Mouse (Mus musculus) C2C12 (cell line): ENCODE results near the gene C1qtnf5.

Experiments
- CEBPB ChIP-seq: IDR thresholded peaks from one replicate; pipeline ENCODE4 v1.6.1; 2011; ENCODE audit warnings: low read depth, mild to moderate bottlenecking, control low read depth, moderate library complexity
- CTCF ChIP-seq: IDR thresholded peaks from one replicate; pipeline ENCODE4 v1.5.1; 2011; ENCODE audit not compliant: control insufficient read depth, insufficient read depth, insufficient read length
- FOSL1 ChIP-seq: IDR thresholded peaks from one replicate; pipeline ENCODE4 v1.8.0; 2011; ENCODE audit warnings: mild to moderate bottlenecking, low read length; ENCODE audit not compliant: poor library complexity, insufficient read depth, severe bottlenecking
- MAX ChIP-seq: IDR thresholded peaks from one replicate; pipeline ENCODE4 v1.6.1; 2011; ENCODE audit warnings: mild to moderate bottlenecking, control low read depth
- MYOG ChIP-seq: IDR thresholded peaks from one replicate; pipeline ENCODE4 v1.6.1; 2011; ENCODE audit not compliant: control insufficient read depth, insufficient read length; ENCODE audit errors: extremely low read depth
- USF1 ChIP-seq: IDR thresholded peaks from one replicate; pipeline ENCODE4 v1.6.1; 2011; ENCODE audit warnings: low read depth, mild to moderate bottlenecking, control low read depth, moderate library complexity

DNA sequence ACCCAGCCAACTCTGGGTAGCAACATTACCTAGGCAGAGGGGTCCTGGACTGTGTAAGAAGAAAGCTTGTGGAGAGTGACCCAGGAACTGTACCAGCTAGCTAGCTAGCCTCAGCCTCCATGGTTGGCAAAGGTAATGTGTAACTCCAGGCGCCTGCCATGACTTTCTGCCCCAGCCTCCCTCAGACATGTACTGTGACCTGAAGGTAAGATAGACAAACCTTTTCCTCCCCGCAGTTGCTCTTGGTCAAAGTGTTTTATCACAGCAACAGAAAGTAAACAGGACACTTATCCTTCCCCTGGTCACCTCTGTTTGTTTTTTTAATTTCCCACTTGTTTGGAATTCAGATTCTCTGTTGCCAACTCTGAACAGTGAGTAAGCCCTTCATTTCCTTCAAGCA lies 7.4 kb downstream of the C1qtnf5 start:
- no peak for TF ChIP-seq CTCF
- TF ChIP-seq MAX, result no peak
- no peak for TF ChIP-seq USF1
- no peak for TF ChIP-seq MYOG
- TF ChIP-seq FOSL1, result no peak
- no peak for TF ChIP-seq CEBPB
